Mouse (Mus musculus) kidney, postnatal 25 days (tissue): ENCODE results near the gene Gm38431.
"Not testable (repeated sequence)": the region's sequence is repeated elsewhere in the genome, so short reads cannot be mapped to it uniquely, and the experiment has no call there.

ENCODE experiments used
- DNase-seq, 2 experiments: peaks; one replicate each; pipeline ENCODE4 v3.0.0; 2021; ENCODE audit warnings: mixed read lengths in 2 of 2

Gene Gm38431

GRCm38 (mm10) chr9:21104814-21105213 is 13.0 kb upstream of the Gm38431 start:
- DNase-seq = no peak

GRCm38 (mm10) chr9:21102076-21102475 is 10.3 kb upstream of the Gm38431 start:
- peak in 1 of 2 experiments; percentile 63 for DNase-seq

GRCm38 (mm10) chr9:21100447-21101161 is 8.8 kb upstream of the Gm38431 start:
- DNase-seq = no peak

DNA sequence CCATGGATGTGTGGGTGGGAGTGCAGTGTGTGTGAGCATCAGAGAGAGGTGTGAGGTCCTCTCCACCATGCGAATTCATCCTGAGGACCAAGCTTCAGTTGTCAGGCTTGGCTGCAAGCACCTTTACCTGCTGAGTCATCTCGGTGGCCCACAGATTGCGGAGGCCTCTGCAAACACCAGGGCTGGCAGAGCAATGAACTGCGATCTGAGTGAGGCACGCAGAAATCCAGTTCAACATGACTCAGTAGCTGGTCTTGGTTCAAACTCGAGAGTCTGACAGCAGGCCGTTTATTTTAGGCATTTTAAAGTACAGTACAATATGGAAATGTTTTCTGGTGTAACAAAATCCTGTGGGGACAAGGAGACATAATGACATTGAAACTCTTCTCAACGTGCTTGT is 6.0 kb upstream of the Gm38431 start:
- no peak for DNase-seq

- no peak for DNase-seq
These were observed 4.2 kb upstream of the Gm38431 start for GRCm38 (mm10) chr9:21095958-21096357.

DNA sequence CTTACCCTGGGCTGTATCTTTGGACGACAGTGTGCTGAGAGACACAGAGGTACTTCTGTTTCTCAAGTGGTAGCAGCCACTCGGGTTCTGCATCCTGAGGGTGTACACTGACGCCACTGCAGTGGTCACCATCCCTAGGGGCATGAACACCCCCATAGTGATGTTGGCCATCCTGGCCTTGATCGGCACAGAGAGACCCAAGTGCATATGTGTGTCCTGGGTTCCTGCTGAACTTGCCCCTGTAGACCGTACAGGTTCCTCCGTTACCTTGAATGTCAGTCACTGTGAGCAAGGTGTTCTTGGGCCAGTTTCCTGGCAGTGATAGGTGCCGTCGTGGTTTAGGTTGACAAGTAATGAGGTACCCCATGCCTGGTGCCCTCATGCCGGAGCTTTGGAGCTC is 1.6 kb upstream of the Gm38431 start:
- no peak for DNase-seq

DNA sequence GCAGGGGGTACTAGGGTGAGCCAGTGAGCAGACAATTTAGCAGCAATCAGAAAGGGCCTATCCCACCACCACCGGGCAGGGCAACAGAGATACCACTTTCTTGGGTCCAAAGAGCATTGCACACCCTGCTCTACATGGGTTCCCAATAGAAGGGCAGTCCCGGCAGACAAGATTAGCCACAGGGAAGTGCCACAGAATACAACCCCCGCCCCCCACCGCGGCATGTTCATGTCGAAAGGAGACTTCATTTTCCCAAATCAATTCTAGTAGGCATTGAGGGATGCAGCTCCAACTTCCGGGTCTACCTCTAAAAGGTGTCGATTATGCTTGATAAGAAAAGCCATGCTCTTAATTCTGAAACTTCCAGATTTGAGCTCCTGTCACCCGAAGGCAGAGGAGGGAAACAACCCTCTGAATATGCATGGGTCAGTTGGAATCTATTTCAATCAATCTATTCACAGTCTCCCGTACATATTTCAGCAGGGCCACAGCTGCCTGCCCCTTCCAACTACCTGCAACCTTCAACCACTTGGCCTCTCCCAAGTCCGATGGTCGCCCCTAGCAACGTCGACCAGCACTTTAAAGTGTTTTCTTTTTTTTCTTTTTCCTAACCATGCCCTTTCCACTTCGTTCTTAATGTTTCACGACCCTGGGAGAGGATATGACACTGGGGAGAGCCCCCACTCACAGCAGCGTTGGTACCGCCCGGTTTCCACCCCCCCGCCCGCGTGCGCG is 658 bp downstream of the Gm38431 start:
- no peak for DNase-seq

- DNase-seq = no peak
These were observed 1.3 kb downstream of the Gm38431 start for GRCm38 (mm10) chr9:21090537-21090936.

GRCm38 (mm10) chr9:21083324-21083723 is 8.5 kb downstream of the Gm38431 start:
- DNase-seq = no peak

DNA sequence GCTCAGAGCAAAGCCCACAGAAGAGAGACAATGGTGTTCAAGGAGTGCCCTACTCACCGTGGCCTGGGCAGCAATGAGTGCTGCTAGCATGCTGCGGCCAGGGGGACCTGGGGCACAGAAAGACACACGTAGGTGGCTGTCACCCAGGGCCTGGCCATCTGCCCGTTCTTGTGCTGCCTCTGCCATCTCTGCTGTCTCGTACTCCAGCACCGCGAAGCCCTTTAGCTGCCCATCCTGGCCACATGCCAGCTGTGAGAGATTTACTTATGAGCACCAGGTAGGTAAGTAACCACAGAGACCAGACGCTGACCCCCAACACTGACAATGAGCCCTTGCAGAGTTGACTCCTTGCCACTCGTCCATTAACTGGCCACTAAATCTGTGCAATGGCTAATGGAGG is 10.7 kb downstream of the Gm38431 start:
- peak in 1 of 2 experiments; percentile 47 for DNase-seq

- DNase-seq = no peak
These were observed 16.2 kb downstream of the Gm38431 start for GRCm38 (mm10) chr9:21075625-21076024.

GRCm38 (mm10) chr9:21074173-21074572 is 17.6 kb downstream of the Gm38431 start:
- DNase-seq = no peak

GRCm38 (mm10) chr9:21073044-21073840 is 18.6 kb downstream of the Gm38431 start, which contains the start of the genes Gm49373 and Fdx1l:
TSS of gene Gm49373 (minus strand) at chr9:21073096.
TSS of gene Fdx1l (minus strand) at chr9:21073614.
- DNase-seq = peak; percentile 95 to 96

DNA sequence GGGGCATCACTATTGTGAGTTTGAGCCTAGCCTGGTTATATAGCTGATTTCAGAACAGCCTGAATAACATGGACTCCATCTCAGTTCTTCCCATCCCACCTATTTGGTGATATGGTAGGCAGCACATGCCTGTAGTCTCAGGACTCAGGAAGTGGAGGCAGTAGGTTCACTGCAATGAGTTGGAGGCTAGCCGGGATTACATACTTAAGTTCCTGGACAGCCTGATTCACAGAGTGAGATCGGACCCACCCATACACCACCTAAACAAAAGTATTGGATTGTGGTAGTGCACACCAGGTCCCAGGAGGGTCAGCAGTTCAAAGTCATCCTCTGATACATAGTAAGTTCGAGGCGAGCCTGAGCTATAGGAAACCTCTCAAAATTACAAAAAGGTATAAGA is 19.2 kb downstream of the Gm38431 start:
- DNase-seq = no peak

- DNase-seq = no peak
These were observed 24.7 kb downstream of the Gm38431 start, which contains the start of gene Zglp1 for GRCm38 (mm10) chr9:21067006-21067684. TSS of gene Zglp1 (minus strand) at chr9:21067093.

DNA sequence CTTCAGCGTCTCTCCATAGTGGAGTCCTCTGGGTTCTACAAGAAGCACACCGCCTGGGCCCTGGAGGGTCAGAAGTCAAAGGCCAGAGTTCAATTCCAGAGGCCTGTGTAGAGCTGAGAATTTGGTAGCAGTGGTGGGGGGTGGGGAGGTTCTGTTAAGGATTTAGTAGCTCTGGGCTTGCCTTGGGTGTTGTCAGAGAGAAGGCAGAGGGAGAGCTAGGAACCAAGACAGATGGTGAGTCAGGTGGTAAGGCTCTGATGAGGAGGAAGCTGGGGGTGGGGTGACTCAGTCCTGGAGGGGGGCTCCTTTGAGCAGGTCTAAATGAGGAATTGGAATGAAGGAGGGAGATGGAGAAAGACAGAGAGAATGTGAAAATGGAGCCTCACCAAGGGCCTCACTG is 28.9 kb downstream of the Gm38431 start:
- DNase-seq = no peak

DNA sequence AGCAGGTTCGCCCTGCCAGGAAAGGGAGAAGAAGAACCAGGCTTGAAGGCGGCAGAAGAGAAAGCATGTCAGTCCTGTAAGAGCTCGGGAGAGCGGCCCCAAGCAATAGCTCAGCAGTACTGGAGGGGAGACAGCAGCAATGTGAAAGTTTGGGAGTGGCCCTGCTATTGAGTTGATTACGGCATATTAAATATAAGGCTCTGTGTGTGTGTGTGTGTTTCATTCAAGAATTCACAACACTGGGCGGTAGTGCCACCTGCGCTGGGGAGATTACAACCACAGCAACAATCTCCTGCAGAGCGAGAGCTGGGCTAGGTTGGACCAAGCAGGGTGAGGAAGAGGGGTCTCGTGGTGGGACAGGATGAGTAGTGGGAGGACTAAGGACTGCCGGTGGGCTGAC is 40.2 kb downstream of the Gm38431 start:
- DNase-seq = no peak

GRCm38 (mm10) chr9:21045235-21045634 is 46.6 kb downstream of the Gm38431 start:
- DNase-seq = no peak

DNA sequence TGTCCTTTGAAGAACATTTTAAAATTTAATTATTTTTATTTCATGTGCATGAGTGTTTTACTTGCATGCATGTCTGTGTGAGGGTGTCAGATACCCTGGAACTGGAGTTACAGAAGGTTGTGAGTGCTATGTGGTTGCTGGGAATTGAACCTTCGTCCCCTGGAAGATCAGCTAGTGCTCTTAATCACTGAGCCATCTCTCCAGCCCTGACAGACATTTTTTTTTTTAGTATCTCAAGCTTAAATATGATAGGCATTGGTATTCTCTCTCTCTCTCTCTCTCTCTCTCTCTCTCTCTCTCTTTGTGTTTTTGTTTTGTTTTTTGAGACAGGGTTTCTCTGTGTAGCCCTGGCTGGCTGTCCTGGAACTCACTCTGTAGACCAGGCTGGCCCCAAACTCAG is 47.0 kb downstream of the Gm38431 start:
- not testable (repeated sequence) for DNase-seq

DNA sequence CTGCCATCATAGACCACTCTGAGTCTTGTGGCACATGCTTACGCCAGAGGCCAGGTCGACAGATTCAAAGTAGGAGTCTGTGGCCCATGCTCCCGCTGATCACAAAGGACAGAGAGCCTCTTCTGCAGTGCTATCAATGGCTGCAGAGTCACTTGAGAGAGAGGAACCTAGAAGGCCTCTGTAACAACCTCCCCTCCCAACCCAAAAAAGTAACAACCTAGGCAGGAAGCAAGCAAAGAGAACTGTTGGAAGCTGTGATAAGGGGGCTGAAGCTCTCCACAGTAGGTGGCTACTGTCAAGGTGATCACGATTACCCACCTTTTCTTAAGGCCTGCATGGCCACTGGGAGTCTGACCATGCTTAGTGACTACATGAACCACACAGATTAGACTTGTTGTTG is 48.2 kb downstream of the Gm38431 start:
- no peak for DNase-seq

DNA sequence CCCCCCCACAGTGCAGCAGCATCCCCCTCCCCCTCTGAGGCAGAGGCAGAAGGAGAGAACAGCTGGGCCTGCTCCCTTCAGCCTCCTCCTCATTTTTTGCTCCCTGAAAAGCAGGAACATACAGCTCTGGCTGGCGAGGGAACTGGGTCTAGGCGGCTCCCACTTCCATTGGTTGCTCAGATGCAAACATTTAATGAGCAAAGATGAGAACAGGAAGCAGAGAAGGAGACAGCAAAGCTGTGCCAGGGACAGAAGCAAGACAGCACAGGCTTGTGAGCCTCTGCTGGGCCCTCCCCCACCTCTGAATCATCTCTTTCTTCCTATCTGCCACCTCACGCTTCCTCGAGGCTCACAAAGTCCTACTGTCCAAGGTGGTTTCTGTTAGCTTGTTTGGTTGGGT is 50.5 kb downstream of the Gm38431 start:
- DNase-seq = no peak

DNA sequence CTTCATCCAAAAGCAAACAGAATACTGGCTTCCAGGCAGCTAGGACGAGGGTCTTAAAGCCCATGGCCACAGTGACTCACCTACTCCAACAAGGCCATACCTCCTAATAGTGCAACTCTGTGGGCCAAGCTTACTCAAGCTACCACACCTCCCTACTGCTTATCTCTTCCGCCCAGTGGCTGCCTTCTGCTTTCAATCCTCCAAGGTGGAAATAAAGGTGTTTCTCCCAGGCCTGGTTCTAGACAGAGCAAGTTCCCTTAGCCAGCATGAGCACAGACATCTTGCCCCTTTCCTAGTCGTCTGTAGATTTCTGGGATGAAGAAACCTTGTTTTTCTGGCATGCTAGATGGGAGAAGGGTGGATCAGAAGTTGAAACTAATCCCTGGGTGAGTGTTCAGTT is 52.0 kb downstream of the Gm38431 start:
- DNase-seq = no peak

GRCm38 (mm10) chr9:21037481-21037891 is 54.3 kb downstream of the Gm38431 start:
- DNase-seq = peak; percentile 24 to 44
